ENCODE assay signal across 24 mouse cellular contexts in the genomic region with DNA sequence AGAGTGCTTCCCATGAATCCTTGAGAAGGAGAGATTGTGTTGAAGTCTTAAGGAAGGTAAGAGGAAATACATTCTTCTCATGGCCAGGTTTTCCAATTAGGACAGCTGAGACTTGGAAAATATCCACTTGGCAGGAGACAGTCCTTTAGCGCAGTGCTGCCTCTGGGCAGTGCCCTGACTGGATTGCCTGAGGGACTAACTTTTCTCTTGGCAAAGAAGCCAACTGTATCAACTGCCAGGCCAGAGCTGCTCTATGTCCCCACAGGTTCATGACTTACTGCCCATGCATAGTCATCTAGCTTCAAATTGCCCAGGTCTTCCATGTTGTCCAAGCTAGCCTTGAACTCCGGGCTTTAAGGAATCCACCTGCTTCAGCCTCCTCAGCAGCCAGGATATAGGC.
A peak's percentile ranks its signal among the peaks of the same experiment; 100 is the strongest.
DNase-seq lines count a peak whose midpoint lies in the region; ATAC-seq lines count a peak whose summit lies in the region.
"Had no signal": no experiment of that assay in that cellular context is flagged by ENCODE, and none has a peak within 500 bp of the region (broad histone marks: within the 10 kb centered on the region; RNA-seq: fewer than 3 reads in every experiment).

No protein-coding gene starts in this region.

- no peak for ATAC-seq in heart, embryonic 13.5 days (ENCODE audit: extremely low read depth, insufficient number of reproducible peaks, low FRiP score, low TSS enrichment)
- ATAC-seq in kidney, embryonic 16.5 days (ENCODE audit: low FRiP score, low TSS enrichment): no peak
- ATAC-seq: inflammation-experienced regulatory T-cells, adult 6 months had no signal

- H3K4me3 ChIP-seq in heart, embryonic 13.5 days: no peak overlapping the region
- no peak overlapping the region for H3K4me3 ChIP-seq in kidney, embryonic 16.5 days (ENCODE audit: low read length)
- H3K4me3 ChIP-seq: embryonic facial prominence, embryonic 15.5 days; hindbrain, embryonic 10.5 days; neural tube, embryonic 13.5 days had no signal

- H3K9ac ChIP-seq in heart, embryonic 13.5 days: no peak overlapping the region
- H3K9ac ChIP-seq in kidney, embryonic 16.5 days (replicated peaks; ENCODE audit: low read length): no peak overlapping the region
- H3K9ac ChIP-seq: embryonic facial prominence, embryonic 15.5 days; lung, embryonic 14.5 days; neural tube, embryonic 13.5 days had no signal

- no peaks in the 10 kb centered on the region for H3K27me3 ChIP-seq in heart, embryonic 13.5 days (replicated peaks)
- H3K27me3 ChIP-seq in kidney, embryonic 16.5 days (ENCODE audit: insufficient read depth, low read length): no peaks in the 10 kb centered on the region
- H3K27me3 ChIP-seq: CH12.LX; embryonic facial prominence, embryonic 15.5 days; neural tube, embryonic 13.5 days had no signal

- peak; percentile 25 for DNase-seq in adrenal gland, adult 2 months
- DNase-seq in adrenal gland, postnatal 25 days: no peak
- DNase-seq in heart, postnatal 4 days: no peak
- peak; percentile 33 to 64 for DNase-seq in kidney, postnatal 25 days
- peak; percentile 87 for DNase-seq in adipocyte (ENCODE audit: low spot score)
- no peak for DNase-seq in urinary bladder, postnatal 25 days (ENCODE audit: low spot score)
- DNase-seq: cerebellum, adult 11 months; cerebellum, postnatal 14 days; embryo, embryonic 11 days; gastrocnemius, postnatal 14 days; liver; lung, embryonic 14.5 days; right cerebral cortex, postnatal 25 days; thymus, postnatal 4 days had no signal

- peak overlapping the region; percentile 60 for H3K27ac ChIP-seq in heart, embryonic 13.5 days (replicated peaks)
- H3K27ac ChIP-seq in kidney, embryonic 16.5 days (ENCODE audit: low read length): no peak overlapping the region
- H3K27ac ChIP-seq: embryonic facial prominence, embryonic 15.5 days; hindbrain, embryonic 10.5 days; macrophage; neural tube, embryonic 13.5 days; stomach, postnatal 0 days had no signal

- H3K4me2 ChIP-seq in heart, embryonic 13.5 days: no peak overlapping the region
- H3K4me2 ChIP-seq in kidney, embryonic 16.5 days (replicated peaks; ENCODE audit: low read depth, low read length): no peak overlapping the region
- H3K4me2 ChIP-seq: embryonic facial prominence, embryonic 15.5 days; lung, embryonic 14.5 days; midbrain, embryonic 11.5 days; neural tube, embryonic 13.5 days had no signal

- H3K36me3 ChIP-seq in heart, embryonic 13.5 days: peaks cover 8% of the 10 kb centered on the region; the same call in 1 of the 2 replicates
- H3K36me3 ChIP-seq in kidney, embryonic 16.5 days (ENCODE audit: insufficient read depth, low read length): 0 out of 2 replicates have a peak, but pooled peaks cover 5% of the 10 kb centered on the region

- peaks cover 74% of the 10 kb centered on the region for H3K4me1 ChIP-seq in heart, embryonic 13.5 days
- peaks cover 27% of the 10 kb centered on the region for H3K4me1 ChIP-seq in kidney, embryonic 16.5 days (ENCODE audit: insufficient read depth, low read length)

- no peaks in the 10 kb centered on the region for H3K9me3 ChIP-seq in heart, embryonic 13.5 days
- H3K9me3 ChIP-seq in kidney, embryonic 16.5 days (ENCODE audit: low read length): no peaks in the 10 kb centered on the region
- H3K9me3 ChIP-seq: embryonic facial prominence, embryonic 15.5 days; hindbrain, embryonic 10.5 days; neural tube, embryonic 13.5 days had no signal

- 94% methylated on average over 2 of the region's 2 CpGs for WGBS in heart, embryonic 13.5 days
- 98% methylated on average over 2 of the region's 2 CpGs for WGBS in kidney, embryonic 16.5 days

Comparison
In these comparisons a context has a peak if more than half of its experiments do, and no peak if none do; other contexts are left out.
1. DNase-seq: peak in adrenal gland, adult 2 months (single experiment), kidney, postnatal 25 days (2 of 2) and adipocyte (single experiment); none in adrenal gland, postnatal 25 days (single experiment), heart, postnatal 4 days (single experiment) and urinary bladder, postnatal 25 days (single experiment).